Mouse (Mus musculus) monocyte, adult 2 months (primary cell): ENCODE data around the gene Sfxn5.

Source experiments
- DNase-seq, 2 experiments: peaks; one replicate each; pipeline ENCODE4 v3.0.0; 2022; ENCODE audit warnings: low spot score in 2 of 2, low read depth in 1 of 2

The Sfxn5 gene

GRCm38 (mm10) chr6:85193381-85194318, 139.6 kb downstream of the Sfxn5 start:
- DNase-seq = no peak

- DNase-seq = no peak
Observed at GRCm38 (mm10) chr6:85191751-85192440, 141.3 kb downstream of the Sfxn5 start.

- no peak for DNase-seq
Observed at GRCm38 (mm10) chr6:85190671-85191070, 142.6 kb downstream of the Sfxn5 start.

- DNase-seq = no peak
Observed at GRCm38 (mm10) chr6:85189911-85190591, 143.2 kb downstream of the Sfxn5 start.

- DNase-seq = no peak
Observed at GRCm38 (mm10) chr6:85189361-85189760, 143.9 kb downstream of the Sfxn5 start.

GRCm38 (mm10) chr6:85188256-85189110, 144.7 kb downstream of the Sfxn5 start:
- no peak for DNase-seq

- DNase-seq = no peak
Observed at GRCm38 (mm10) chr6:85187340-85188211, 145.6 kb downstream of the Sfxn5 start, which contains the start of gene Emx1. TSS of gene Emx1 (plus strand) at chr6:85187438.

- DNase-seq = no peak
Observed at GRCm38 (mm10) chr6:85186744-85187059, 146.5 kb downstream of the Sfxn5 start.

- no peak for DNase-seq
Observed at GRCm38 (mm10) chr6:85186033-85186743, 147.0 kb downstream of the Sfxn5 start.

- no peak for DNase-seq
Observed at GRCm38 (mm10) chr6:85183951-85184350, 149.3 kb downstream of the Sfxn5 start.

- no peak for DNase-seq
Observed at GRCm38 (mm10) chr6:85180036-85180435, 153.2 kb downstream of the Sfxn5 start.

GRCm38 (mm10) chr6:85179569-85179968, 153.7 kb downstream of the Sfxn5 start:
- DNase-seq = no peak

- DNase-seq = no peak
Observed at GRCm38 (mm10) chr6:85165440-85165921, 167.7 kb downstream of the Sfxn5 start.
